Mouse (Mus musculus) CD4-positive, CD25-positive, alpha-beta regulatory T cell, adult 2 months (primary cell): ENCODE measurements at regions not wholly inside any gene's neighbourhood (a gene's known extent, or its start where the extent isn't known, plus 50 kb on each side); places are given as distances from the start of the nearest gene placed in this dataset.
A peak's percentile ranks its signal among the peaks of the same experiment; 100 is the strongest.

Source experiments
- DNase-seq: peaks from one replicate; pipeline ENCODE4 v3.0.0-alpha.2; 2012; ENCODE audit warnings: low read depth, low spot score

DNA sequence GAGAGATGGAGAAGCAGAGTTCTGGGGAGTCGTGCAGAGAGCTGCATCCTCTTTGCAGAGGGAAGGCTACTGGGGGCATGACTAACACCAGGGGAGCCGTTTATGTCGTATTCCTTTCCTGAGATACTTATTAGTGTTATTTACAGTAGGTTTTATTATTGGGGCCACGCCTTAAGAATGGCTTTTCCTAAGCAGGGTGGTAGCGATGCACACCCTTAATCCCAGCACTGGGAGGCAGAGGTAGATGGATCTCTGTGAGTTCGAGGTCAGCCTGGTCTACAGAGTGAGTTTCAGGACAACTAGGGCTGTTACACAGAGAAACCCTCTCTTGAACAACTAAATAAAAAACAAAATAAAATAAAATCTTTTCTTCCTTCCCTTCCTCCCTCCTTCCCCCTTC, 212.6 kb downstream of the Enc1 start:
- DNase-seq: no peak

DNA sequence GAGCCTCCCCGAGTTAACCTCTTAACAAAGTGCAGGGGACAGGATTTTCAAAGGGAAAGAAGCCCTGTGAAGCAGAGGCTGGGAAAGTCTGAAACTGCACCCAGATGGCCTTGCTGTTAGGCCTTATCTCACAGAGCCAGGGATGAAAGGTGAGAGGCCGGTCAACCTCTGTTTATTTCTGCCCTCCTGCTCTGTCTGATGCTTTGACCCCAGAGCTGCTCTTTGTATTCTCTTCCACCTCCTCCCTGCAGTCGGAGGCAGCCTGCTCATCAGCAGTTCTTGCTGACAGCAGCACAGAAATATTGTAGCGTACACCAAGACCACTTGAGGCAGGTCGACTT, 212.2 kb downstream of the Enc1 start:
- no peak for DNase-seq

DNA sequence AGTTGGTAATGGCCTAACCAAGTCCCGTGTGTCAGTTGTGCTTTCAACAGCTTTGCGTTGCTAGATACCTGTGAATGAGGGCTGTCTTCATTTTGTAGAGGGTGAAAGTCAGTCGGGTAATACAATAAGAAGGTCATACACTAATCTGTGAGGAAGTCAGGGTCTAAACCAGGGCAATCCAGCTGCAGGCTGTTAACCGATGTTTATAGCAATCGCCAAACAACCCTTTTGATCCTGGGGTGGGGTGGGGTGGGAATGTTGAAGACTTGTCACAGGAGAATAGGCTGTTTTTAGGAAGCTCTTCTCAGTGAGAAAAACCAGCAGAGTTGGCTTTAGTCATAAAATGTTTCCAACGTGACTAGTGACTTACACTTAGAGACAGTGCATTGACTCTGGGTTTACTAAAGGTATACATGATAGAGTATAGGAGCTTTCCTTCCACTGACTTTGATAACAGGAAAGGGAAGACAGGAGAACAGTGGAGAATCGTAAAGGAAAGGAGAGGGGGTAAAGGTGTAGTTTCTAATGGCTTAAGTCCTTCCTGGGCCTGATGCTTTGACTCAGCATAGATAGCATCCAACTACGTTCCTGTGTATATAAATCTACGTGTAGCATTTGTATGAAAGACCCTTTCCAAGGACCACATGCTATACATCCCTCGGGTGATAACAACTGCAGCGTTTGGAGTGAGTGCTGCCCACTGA, 211.6 kb downstream of the Enc1 start:
- no peak for DNase-seq

DNA sequence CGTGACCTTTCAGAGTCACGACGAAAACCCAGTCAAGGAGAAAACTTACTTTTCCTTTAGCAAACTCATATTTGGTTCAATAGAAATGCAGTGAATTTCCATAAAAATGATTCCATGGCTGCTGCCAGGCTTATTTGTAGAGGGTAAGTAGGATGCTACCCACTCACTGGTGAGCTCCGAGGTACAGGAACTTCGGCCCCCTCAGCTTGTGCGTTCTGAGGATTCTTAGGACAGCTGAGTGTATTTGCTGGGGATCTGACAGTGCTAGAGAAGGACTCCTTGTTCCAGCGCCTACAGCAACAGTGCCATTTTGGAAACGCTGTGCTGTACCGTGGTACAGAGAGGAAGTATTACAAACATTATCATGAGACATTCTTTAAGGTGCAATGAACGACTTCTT, 210.4 kb downstream of the Enc1 start:
- DNase-seq: no peak

DNA sequence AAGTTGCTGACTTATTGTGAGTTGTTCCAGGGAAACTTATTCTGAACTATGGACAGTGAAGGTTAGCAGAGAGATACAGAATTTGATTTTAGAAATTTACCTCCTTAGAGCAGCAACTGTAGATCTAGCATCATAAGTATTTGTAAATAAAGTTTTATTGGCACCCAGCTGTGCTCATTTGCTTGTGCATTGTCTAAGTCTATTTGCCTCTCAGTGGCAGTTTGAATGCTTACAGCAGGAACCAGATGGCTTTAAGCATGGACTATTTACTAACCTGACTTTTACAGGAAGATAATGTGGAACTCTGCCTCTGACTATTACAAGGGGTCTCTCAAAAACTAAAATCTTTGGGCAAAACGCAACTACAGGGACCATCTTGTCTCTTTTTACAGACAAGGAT, 207.2 kb downstream of the Enc1 start:
- DNase-seq: no peak

DNA sequence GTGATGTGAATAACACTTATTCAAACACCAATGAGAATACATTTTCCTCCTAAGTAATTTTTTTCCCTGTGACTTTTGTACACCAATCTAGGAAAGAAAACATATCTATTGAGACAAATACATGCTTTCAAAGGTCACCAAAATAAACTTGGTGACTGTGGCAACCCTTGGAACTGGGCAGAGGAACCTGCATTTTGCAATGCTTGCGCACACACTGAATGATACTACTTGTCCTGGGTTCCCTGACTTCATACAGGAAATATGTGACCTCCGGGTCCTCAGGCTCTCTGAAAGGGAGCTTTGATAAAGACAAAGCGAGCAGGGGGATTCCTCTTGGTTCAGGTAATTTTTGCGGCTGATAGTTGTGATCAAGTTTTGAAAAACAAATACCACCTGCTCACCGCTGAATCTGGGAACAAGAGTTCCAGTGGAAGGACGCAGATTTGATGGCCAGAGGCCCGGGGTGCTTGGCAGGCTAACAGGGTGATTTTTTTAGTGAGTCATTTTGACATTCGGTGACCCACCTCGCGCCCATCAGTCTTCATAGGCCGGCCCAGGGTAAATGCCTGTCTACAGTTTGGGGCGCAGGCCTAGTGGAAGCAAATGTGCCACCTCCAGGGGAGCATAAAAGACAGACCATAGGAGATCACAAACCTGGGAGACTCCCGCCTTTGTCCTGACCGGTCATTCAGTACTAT, 203.0 kb downstream of the Enc1 start:
- no peak for DNase-seq

DNA sequence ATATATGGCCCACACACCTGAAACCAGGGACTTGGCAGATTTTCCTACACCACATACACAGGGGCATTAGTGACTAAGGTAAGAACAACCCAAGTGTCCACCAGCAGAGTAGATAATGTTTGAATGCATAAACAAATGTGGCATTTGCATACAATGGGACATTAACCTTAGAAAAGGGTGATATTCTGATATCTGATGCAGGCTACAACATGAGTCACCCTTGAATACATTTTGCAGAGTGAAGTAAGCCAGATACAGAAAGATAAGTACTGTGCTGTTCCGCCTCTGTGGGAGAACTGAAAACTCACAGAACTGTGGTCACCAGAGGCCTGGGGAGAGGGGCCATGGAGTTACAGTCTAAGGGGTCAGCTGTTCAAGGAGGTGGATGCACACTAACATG, 201.9 kb downstream of the Enc1 start:
- DNase-seq: peak; percentile 19

DNA sequence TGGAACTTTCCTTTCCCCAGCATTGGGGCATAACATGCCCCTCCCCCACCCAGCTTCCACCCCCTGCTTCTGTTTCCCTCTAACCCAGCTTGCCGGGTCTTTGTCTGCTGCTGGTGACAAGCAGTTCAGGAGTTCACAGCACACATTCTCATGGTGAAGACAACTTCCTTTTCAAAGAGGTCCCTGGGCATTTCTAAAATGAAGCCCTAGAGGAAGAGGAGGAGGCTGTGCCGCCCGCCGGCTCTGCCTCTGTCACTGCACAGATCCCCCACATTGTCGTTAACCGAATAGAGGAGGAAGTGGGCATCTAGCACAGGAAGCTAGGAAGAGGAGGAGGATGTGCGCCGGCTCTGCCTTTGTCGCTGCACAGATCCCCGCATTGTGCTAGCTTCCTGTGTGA, 201.4 kb downstream of the Enc1 start:
- peak; percentile 76 for DNase-seq

DNA sequence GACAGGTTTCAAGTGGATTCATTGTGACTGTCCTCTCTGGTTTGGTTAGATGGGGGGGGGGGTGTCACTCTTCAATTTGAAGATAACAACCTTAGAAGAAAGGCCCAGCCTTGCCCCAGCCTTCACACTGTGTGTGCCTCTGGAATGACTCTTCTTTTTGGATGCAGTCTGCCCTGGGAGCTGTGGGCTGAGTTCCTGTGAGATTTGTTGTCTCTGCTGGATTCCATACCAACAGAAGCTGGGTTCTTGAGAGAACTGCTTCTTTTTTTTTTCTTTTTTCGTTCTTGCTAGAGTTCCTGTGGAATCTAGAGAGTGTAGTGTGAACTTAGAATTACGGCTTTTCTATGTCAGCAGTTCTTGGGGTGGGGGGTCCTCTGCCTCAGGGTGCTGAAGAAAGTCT, 200.9 kb downstream of the Enc1 start:
- no peak for DNase-seq

DNA sequence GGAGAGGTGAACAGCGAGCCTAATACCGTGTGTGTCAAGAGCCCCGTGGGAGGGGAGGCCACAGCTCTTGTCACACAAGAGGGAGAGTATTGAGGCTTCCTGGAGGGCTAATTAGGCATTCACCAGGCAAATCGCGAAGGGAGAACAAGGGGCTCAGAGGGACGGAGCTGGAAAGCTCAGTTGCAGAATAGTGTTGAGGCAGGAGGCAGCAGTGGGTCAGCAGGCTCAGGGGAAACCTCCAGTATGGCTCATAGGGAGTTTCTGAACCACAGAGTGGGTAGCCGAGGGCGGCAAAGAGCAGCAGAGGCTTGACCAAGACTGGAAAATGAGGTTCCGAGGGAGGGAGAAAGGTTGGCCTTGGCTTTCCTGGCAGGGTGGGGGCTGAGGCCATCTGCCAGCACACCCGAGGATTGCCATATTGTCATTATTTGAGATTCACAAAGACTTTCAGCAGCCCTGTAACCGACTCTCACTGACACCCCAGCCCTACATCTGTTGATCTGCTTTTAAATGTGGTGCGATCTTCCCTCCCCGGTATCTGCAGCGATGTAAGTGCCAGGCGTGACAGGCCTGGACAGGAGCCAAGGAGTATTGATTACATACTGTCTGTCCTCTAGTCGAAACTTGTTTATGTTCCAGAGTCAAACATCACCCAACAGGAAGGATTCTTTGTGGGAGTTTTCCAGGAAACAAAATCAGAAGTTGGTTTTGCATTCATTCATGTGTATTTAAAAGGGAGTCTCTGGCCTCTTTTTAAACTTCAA, 198.5 kb downstream of the Enc1 start:
- peak; percentile 33 for DNase-seq

DNA sequence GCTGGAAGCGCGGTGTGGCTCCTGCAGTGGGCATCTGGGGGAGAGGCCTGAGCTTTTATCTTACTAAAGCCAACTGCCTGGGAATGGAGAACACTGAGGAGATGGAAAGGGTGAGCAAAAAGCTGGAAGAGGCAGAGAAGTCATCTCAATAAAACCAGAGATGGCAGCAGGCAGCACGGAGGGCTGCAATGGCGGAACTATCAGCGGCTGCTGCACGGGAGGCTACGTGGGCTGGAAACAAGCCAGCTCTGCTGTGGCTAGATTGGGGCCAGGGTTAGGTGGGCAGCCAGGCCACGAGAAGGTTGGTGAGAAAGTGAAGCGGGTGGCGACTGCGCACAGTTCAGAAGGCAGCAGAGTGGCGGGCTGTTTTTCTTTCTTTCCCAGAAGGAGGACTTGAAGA, 197.8 kb downstream of the Enc1 start:
- no peak for DNase-seq

DNA sequence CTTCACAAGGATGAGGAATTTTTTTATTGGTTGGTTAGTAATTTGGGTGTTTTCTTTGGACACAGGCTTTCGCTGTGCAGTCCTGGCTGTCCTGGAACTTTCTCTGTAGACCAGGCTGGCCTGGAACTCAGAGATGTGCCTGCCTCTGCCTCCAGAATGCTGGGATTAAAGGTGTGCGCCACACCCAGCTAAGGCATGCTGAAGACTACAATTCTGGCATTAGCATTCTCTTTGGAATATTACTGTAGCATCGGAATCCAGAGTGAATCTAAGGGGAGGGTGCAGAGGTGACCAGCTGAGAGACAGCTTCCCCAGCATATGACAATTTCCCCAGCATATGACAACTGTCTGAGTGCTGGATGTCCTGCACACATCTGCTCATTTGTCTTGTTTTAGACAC, 197.4 kb downstream of the Enc1 start:
- no peak for DNase-seq

DNA sequence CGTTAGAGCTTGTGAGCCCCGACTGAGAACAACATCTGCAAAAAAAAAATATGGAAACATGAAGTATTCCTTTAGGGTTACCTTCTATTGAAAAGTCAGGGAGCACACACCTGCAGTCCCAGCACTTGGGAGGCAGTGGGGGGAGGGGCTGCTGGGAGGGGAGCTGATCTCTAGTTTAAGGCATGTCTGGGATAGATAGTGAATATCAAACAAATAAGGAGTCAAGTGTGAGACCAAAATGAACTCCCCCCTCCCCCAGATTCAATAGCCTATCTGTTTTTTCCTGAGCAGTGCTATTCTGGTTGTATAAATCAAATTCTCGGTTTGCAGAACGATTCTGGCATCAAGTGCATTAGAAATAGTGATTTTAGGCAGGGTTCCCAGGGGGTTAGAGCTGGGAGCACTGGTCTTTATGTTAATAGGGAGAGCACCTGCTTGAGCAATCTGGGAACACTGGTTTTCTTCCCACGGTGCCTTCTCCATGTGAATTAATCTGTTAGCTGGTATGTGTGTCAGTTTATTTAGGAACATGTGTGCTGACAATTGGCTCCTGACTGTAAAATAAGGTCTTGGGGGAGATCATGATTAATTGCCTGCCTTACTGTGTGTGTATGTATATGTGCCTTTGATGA, 195.9 kb downstream of the Enc1 start:
- DNase-seq: no peak

DNA sequence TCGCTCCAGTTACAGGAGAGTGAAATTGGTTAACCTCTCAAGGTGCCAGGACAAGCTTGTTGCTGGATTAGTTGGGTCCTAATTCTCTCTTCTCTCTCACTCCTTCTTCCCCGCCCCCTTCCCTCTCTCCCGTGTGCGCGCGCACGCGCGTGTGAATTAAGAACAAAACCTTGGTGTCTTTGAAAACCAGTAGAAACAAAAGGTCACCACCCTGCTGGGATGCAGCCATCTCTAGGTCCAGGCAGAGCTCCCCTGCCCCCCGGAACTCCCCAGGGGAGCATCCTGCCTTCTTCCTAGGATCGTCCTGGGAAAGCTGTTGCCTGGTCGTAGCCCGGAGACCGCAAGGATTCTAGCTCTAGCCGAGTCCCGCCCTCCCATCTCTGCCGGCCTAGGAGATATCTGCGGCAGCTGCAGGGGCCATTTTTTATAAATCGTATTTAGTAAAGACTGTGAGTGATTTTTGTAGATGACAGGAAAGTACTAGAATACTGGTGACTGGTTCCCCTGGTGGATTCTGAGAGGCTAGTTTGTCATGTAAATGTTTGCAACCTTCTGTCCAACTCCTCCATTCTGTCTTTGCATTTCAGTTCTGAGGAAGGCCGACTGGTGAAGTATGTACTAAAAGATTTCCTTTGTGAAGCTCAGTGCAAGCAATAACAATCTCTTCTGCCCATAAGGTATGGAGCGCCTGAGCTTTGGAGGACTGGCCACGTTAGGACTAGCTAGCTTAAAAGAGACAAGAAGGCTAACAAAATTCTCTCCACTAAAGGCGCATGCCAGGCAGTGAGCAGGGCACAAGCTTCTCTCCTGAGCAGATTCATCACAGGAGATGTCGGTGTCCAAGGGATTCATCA, 195.2 kb downstream of the Enc1 start:
- peak; percentile 66 for DNase-seq

DNA sequence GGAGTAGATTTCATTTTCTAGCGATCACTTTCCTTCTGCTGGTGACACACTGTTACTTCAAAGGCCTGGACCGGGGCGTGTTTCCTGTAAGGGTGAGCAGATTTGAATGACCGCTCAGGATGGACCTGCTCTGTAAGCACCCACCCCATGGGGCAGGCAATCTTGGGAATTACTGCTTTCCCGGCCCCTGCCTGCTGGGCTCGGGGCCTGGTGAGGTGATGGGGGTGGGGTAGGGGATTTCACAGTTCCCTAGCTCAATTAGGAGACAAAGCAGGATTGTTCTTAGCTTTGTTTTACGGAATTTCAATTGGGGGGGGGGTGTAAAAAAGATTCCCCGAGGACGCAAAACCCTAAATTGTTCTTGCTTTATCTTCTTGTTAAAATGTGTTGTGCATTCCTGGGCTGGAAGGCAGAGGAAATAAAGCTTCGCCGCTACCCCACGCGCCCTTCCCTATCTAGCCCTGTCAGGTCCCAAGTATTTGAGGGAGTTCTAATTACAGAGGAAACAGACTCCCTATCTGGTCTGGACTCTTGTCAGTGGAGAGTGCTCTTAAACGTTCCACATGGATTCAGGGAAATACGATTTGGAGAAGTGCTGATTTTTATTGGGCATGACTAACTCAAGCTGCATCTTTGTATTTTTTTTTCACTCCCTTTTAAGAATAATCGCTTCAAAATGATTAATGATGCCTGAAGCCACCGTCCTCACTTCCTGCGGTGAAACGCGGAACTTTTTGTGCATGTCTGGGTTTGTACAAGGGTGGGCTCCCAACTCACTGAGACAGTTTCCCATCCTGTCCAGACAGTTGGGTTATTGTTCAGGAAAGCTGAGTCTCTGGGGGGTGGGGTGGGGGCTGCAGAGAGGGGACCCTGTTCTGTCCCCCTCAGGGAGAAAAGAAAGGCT, 194.3 kb downstream of the Enc1 start:
- peak; percentile 22 for DNase-seq

DNA sequence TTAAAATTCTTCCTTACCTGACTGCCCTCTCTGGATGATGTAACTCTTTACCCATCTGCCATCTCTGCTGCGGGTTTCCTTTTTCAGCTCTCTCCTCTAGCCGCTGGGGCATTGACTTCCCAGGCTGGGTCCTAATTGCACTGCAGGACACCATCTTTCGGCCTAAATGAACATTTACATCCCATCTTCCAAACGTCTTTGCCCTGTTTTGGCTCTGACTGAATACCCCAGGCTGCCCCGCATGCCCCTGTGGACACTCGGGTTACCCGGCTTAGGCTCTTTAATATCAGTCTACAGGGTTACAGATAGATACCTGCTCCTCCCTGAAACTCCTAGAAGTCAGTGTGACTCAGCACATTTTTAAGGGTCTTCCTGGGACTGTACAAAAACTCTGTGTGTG, 193.3 kb downstream of the Enc1 start:
- DNase-seq: no peak

DNA sequence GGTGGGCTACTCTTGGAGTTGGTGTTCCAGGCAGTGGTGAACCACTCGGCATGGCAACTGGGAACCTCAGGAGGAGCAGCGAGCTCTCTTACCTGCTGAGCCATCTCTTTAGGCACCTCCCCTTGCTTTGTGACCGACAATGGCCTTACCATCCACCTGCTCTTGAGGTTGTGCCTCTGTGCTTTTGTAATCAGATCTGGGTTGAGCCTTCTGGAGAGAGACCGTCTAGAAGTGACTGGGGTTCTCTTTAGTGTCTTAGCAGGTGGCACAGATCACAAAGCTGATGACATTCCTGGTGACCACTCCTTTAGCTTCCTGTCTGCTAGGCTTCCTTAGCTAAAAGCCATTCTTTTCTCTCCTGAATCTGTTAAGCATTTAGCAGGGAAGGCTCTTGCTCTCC, 191.7 kb downstream of the Enc1 start:
- no peak for DNase-seq

DNA sequence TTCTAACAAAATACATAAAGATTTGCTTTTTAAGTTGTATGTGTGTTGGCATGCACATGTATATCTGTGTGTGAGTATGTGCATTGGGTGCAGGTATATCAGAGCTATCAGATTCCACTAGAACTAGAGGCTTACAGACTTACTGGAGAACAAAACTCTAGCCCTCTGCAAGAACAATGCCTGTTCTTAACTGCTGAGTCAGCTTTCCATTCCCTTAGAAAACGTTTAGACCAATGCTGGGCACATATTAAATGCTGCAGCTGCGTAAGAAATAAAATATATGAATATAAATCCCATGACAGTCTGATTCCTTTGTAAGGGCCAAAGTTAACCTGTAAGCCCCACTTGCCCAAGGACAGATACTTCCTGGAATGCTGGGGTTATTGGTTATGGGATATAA, 190.0 kb downstream of the Enc1 start:
- DNase-seq: no peak

DNA sequence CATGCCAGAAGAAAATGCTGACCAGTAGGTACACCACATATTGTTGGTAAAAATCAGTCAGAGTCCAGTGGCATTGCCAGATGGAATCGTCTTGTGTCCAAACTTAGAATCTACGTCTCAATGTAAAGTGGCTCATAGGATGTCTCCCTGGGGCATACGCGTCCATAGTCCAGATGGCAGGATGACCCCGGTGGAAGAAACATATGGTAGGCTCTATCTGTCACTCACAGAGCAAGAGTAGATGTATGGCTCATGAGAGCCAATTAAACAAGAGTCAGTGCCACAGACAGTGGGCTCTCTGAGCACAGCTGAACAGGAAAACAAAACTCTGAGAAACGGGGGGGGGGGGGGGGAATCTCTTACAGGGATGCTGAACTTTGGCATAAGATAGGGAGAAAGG, 187.3 kb downstream of the Enc1 start:
- DNase-seq: no peak

DNA sequence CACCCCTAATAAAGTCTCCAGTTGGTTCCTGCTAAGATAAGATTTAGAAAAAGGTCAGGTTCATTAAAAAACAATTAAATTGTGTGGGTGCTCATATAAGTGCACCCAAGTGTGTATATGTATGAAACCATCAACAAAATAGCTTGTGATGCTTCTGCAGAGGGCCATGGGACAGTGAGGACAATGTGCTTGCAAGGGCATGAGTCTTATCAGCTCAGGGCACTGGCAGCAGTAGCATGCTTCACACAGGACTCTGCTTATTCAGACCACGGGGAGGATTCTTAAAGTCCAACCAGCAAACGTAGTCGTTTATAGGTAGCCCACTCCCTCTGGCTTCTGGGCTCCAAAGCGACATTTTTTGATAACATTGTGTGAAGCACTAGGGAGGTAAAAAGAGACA, 186.6 kb downstream of the Enc1 start:
- DNase-seq: no peak

DNA sequence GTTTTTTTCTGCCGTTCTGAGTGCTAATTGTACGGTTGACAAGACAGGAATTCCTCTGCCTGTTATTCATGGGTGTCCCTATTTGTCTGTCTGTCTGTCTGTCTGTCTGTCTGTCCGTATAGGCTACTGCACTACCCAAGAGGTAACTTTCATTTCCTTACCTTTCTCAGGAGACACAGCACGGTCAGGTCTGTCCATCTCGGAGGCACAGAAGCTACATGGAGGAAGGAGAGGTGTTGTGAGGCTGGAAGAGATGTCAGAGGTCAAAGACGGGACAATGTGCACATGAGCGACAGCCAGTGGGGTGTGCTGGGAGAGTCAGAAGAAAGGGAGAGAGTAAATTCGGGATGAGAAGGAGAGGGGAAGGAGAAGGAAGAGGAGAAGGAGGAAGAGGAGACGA, 184.8 kb downstream of the Enc1 start:
- no peak for DNase-seq
